Mouse (Mus musculus) urinary bladder, adult 2 months (tissue): Measurements from ENCODE around the gene Atf2. TPM values are rescaled to one million over a fixed set of nuclear protein-coding genes. Genes with fewer than 3 reads are reported as not detected.
"Not testable (repeated sequence)": the region's sequence is repeated elsewhere in the genome, so short reads cannot be mapped to it uniquely, and the experiment has no call there.

ENCODE experiments used
- DNase-seq: peaks from one replicate; pipeline ENCODE4 v3.0.0; 2022; ENCODE audit warnings: low spot score
- polyA plus RNA-seq: library from polyadenylated mRNA; depleted of rRNA; stranded (reverse); fragments of >200 nt; gene quantifications from 2 replicates; pipeline ENCODE4 v1.2.3, GENCODE M21; 2012; rRNA removed

Gene Atf2
- 18.1 and 27.8 TPM in 2 replicates for polyA plus RNA-seq

DNA sequence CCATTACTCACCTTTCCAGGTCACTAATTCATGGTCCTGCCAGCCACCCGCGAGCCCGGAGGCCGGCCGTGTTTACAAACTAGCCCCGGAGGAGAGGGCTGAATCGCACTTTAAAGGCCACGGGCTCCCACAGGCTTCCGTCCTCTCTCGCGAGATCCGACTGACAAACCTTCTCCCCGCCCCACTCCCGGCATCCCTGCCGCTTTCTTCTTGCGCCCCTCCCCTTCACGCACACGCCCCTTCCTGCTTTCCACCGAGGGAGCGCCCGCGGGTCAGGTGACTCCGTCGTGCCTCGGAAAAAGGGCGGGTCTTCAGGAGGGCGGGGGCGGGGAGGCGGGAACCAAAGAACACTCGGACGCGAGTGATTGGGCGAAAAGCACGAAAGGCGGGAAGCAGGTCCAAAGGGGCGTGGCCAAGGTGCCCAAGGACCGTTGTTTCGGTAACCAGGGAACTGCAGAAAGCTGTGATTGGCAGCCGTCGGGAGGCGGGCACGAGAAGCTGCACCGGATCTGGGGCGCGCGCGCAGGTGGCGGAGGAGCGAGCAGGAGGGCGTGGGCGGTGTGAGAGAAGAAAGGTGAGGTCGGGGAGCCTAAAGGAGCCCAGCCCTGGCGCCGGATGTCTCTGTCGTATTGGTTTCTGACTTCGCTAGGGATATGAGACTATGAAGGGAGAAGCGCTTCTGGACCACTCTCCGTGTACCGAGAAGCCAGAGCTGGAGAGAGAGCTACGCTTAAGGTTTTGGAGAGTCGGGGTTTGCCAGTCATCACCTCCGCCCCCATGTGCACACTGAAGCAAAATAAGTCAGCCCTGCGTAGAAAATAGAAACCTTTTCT lies at the start of gene Atf2:
Atf2 (minus strand) TSS at position 176 of the 833 bp plus-strand sequence.
- peak; percentile 91 for DNase-seq

DNA sequence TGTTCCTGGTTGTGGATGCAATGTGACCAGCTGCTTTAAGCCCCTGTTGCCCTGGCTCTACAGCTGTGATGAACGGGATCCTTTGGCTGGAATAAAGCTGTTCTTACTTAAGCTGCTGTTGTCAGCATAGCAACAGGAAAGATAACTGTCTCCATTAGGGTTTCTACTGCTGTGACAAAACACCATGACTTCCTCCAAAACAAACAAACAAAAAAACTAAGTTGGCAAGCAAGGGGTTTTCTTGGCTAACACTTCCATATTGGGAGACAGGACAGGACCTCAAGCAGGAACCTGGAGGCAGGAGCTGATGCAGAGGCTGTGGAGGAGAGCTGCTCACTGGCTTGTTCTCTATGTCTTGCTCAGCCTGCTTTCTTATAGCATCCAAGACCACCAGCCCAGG lies 48.8 kb upstream of the Atf2 start:
- DNase-seq, result no peak

DNA sequence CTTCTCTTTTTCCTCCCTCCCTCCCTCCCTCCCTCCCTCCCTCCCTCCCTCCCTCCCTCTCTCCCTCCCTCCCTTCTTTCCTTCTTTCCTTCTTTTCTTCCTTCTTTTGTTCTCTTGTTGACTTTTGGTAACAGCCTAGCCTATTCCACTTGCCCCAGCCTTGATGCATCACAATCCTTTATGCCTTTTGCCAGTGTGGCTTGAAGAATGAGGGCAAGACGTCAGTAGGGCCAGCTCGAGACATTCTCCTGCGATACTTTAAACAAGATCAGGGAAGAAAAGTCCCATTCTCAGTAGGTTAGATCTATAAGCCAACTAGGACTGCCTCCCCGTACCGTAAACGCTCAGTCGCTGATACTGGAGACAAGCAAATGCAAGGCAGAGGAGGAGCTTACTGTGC lies 48.0 kb upstream of the Atf2 start:
- no peak for DNase-seq

DNA sequence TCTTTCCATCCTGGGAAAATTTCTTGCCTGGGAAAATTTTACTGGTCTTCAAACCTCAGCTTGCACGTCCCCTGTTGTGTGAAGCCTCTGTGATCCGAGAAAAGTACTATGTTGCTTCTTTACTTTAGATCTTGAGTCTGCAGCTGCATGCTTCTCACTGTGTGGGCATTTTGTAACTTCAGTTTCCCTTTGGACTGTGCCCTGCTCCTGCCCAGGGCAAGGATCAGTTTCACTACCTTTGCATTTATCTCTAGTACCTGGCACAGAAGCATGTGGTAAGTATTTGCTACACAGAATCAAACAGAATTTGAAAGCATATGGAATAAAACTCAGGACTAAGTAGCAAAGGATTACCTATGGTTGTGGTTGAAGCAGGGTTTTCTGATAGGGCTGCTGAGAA lies 46.5 kb upstream of the Atf2 start:
- DNase-seq, result no peak

DNA sequence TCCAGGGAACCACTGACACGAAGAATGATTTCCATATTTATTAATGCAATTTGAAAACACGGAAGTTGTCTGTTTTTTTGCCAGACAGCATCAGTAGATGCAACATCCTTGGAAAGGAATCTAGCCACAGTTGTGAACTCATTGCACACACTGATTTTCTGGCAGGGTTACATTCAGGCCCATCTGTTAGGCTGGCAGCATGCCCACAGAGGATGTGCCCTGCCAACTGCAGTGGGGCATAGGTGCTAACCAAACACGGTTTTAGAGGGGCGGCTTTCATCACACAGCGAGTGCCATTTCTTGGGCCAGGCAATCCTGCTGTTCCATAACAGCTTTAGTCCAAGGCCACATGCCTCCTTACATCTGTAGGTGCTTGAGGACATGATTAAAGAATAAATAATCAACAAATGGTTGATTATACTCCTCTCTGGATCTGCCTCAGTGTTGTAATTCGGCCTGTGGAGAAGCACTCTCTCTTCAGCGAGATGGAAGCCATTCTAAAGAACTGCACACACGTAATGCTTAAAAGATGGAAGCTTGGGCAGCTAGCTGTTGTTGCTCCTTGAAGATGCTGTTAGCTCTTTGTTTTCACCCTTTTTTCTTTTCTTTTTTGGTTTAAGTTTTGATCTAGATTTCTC lies 40.4 kb upstream of the Atf2 start:
- DNase-seq, result no peak

DNA sequence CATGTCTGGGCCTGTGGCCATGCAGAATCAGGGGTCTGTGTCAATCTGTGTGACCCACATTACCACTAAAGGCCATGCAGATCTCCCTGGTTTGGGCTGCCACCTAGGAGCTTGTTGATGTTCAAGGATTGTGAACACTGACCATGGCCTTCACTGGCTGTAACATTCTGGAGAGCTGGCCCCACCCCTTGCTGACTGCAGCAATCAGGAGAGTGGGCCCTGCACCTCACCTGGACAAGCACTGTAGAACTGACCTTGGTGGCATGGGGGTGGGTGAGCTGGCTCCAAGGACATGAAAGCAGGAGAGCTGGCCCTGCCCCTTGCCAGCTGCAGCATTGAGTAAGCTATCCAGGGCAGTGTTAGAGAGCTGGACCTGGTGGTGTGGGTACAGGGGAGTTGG lies 35.3 kb upstream of the Atf2 start:
- DNase-seq, result no peak

DNA sequence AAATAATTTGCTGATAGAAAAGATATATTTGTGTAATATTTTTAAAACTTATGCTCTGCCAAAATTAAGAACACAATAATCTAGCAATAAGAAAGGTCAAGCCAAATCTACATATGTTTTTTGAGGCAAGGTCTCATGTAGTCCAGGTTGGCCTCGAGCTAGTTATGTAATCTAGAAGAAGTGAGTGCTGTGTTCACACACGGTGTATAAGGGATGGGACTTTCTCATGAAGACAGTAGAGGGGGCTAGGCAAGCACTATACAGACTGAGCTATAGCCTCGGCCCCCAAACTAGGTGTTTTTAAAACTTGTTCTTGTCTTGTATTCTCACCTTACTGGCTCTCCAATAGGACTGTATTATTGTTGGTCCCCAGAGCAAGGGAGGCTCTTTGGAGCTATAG lies 33.1 kb upstream of the Atf2 start:
- DNase-seq, result no peak

DNA sequence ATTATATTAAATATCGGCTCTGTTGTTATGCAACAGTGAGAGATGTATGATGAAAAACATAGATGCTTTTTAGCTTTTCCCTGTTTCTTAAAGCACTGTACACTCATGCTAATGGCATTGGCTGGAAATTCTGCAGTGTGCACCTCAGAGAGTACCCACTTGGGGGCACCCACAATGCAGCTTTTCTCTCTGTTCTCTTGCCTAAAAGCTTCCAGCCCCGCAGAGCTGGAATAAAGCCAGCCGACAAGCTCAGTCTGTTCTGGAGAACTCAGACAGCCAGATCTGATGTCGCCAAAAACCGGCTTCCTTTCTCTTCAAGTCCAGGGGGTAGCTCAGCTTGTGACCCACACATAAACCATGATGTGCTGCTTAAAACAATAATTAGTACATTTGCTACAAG lies 32.6 kb upstream of the Atf2 start:
- no peak for DNase-seq

DNA sequence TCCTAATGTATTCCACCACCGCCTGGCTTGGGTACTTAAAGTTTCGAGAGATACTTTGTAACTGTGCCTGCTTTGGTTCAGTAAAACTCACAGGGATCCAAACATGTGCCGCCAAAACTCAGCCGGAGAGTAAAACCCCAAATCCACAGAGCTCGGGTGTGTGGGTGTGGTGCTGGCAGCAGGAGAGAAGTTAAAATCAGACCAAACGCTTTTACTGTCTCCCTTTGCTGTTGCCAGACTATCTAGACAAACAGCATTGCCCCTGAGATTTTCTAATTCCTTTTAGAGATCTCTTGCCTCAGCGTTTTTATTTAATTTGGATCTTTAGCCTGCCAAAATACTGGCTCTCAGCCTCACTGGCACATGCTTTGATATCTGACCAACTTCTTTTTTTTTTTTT lies 27.2 kb upstream of the Atf2 start:
- no peak for DNase-seq

DNA sequence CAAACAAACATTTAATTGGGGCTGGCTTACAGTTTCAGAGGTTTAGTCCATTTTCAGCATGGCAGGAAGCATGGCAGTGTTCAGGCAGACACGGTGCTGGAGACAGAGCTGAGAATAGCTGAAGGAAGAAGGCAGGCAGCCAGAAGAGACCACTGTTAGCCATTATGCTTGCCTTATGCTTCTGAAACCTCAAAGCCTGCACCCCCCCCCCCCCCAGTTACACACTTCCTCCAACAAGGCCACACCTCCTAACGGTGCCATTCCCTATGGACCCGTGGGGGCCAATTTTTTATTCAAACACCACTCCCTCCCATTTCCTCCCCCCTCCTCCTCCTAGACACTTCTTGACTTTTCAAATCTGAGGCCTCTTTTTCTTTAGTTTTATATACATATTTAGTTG lies 19.8 kb upstream of the Atf2 start:
- DNase-seq, result no peak

DNA sequence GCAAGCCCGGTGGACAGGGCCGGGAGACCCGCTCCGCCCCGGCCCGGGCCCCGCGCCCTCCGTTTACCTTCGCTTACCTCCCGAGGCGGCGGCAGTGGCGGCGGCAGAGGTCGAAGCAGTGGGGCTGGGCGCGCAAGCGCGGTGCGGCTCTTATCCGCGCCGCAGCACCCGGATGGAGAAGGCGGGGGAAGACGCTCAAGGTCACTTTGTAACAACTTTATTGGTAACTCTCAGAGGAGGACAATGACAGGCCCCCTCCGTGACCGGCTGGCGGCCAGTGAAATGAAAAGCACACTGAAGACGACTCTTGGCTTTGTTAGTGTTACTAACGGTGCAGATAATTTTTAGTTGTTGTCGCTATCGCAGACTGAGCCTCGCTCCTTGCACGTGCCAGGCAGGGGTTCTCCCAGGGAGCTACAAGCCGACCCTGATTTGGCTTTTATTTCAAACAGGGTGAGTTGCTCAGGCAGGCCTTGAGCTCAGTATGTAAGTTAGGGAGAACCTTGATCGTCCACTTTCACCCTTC lies 18.8 kb upstream of the Atf2 start, which contains the start of gene Atp5g3:
Atp5g3 (minus strand) TSS at position 152 of the 526 bp plus-strand sequence.
- DNase-seq, result peak; percentile 93

DNA sequence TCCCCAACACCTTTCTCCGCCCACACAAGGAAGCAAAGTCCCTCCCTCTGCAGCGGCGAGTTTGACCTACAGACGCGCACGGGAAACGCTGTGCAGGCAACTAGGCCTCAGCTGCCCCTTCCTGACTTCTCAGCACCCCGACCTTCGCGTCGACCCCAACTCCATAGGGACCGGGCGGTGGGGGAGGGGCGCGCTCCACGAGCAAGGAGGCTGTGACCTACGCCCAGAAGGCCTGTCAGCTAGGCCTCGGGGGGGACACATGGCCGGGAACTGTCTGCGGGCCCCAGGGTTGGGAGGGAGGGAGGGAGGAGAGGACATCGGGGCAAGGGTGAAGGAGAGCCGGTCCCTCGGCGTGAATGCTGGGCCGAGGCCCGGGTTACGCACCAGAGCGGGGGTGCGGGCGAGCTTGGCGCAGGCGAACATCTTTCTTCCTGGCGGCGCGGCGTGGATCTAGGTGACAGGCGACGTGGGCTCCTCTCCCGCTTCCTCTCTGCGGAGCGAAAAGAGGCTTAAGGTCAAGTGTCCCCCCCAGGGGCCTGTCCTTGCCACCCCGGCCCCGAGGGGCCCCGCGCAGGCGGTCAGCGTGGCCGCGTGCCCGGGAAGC lies 18.2 kb upstream of the Atf2 start:
- DNase-seq, result peak; percentile 43

DNA sequence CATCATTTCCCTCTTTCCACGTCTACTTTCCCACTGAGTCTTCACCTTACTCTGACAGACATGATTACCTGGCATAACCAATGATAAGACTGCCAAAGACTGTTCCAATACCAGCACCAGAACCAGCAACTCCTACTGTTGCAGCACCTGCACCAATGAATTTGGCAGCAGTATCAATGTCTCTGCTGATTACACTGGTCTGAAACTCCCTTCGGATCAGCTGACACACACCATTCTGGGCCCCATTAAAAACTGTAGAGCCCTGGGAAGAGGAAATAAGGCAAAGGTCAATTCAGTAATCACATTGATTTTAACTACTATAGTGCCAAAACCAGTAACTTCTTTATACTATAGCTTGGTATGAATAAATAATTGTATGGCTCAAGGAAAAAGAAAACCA lies 16.7 kb upstream of the Atf2 start:
- no peak for DNase-seq

DNA sequence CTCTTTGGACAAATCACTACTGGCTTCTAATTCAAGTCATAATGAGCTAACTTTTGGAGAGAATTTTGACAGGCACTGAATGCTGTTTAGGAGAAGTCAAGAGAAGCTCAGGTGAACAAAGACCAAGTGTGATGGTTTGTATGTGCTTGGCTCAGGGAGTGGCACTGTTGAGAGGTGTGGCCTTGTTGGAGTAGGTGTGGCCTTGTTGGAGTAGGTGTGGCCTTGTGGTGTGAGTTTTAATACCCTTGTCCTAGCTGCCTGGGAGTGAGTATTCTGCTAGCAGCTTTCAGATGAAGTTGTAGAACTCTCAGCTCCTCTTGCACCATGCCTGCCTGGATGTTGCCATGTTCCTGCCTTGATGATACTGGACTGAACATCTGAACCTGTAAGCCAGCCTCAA lies 12.2 kb upstream of the Atf2 start:
- DNase-seq, result not testable (repeated sequence)

DNA sequence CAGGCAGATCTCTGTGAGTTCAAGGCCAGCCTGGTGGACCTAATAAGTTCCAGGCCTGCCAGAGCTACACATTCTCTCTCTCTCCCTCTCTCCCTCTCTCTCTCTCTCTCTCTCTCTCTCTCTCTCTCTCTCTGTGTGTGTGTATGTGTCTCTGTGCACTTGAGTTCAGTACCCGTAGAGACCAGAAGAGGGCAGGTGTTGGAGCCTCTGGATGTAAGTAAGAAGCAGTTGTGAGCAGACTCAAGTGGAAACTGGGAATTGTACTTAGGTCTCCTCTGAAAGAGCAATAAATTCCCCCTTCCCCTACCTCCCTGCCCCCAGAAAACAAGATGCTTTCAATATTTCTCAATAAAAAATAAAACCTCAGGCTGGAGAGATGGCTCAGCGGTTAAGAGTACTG lies 11.1 kb upstream of the Atf2 start:
- DNase-seq, result no peak

DNA sequence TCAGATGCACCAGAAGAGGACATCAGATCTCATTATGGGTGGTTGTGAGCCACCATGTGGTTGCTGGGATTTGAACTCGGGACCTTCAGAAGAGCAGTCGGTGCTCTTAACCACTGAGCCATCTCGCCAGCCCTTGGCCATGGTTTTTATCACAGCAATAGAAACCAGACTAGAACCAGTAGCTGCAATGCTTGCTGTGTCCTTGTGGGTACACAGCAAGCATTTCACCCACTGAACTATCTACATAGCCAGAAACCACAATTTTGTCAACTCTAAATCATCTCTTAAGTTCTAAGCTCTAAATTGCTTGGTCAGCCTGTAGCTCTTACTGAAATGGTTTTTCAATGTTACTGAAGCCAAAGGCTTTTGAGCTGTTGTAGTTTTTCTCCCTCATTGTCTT lies 9.9 kb upstream of the Atf2 start:
- not testable (repeated sequence) for DNase-seq

DNA sequence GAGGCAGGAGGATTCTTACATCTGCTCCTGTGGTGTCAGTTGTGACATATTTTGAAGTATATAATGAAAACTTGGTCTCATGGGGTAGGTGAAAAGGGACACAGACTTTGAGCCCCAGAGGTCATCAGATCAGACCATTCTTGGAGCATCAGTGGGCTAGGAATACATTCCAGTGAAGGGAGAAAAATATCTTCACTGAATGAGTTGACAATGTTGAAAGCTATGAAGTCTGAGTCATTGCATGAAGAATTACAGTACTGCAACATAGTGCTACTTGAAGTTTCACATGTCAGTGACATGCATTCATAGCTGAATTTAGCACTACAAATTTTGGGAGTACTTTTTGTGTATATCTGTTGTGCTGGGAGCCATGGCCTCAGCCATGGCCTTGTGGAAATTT lies 8.7 kb upstream of the Atf2 start:
- DNase-seq, result no peak

DNA sequence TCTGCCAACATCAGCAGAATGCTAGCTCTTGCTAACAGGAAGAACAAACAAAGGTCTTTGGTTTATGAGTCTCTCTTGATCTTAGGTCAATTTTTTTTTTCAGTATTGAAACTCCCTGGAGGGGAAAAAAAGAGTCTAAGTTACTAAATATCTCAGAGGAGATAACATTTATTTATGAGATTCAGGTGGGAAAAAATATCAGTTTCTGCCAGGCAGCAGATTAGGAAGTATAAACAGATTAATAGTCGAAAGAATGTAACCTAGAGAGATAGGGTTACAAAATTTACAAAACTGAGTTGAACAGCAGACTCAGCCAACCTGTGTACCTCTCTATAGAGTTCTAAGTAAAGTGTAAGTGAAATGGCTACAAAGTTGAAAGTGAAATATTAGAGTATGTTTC lies 7.9 kb upstream of the Atf2 start:
- DNase-seq, result no peak

DNA sequence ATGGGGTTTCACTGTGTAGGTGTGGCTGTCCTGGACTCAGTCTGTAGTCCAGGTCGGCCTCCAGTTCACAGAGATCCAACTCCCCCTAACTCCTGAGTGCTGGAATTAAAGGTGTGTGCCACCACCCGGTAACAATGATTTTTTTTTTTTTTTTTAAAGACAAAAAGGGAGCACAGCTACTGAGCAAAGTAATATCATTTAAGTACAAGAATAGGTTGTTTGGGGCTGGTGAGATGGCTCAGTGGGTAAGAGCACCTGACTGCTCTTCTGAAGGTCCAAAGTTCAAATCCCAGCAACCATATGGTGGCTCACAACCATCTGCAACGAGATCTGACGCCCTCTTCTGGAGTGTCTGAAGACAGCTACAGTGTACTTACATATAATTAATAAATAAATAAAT lies 4.5 kb upstream of the Atf2 start:
- DNase-seq, result not testable (repeated sequence)

DNA sequence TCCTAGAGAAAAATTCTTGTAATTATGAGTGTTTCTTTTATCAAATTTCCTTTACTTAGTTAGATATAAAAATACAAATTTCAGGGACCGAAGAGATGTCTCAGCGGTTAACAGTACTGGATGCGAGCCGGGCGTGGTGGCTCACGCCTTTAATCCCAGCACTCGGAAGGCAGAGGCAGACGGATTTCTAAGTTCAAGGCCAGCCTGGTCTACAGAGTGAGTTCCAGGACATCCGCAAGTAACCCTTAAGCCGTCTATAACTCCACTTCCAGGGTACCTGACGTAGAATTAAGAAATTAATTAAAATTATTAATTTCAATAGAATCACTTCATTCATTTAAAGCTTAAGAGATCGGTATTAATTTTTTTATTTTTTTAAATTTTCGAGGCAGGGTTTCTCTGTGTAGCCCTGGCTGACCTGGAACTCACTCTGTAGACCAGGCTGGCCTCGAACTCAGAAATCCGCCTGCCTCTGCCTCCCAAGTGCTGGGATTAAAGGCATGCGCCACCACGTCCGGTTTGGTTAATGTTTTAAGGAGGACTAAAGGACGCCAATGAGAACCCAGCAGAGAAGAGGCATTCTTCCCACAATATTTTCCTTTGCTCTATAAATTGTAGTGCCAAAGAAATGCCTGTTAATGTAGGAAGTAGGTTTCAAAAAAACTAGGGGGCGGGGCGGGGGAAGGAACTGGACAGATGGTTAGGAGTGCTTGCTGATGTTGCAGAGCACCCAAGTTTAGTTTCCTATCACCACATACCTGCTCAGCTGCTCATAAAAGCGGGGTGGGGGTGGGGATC lies 1.2 kb upstream of the Atf2 start:
- DNase-seq, result no peak

DNA sequence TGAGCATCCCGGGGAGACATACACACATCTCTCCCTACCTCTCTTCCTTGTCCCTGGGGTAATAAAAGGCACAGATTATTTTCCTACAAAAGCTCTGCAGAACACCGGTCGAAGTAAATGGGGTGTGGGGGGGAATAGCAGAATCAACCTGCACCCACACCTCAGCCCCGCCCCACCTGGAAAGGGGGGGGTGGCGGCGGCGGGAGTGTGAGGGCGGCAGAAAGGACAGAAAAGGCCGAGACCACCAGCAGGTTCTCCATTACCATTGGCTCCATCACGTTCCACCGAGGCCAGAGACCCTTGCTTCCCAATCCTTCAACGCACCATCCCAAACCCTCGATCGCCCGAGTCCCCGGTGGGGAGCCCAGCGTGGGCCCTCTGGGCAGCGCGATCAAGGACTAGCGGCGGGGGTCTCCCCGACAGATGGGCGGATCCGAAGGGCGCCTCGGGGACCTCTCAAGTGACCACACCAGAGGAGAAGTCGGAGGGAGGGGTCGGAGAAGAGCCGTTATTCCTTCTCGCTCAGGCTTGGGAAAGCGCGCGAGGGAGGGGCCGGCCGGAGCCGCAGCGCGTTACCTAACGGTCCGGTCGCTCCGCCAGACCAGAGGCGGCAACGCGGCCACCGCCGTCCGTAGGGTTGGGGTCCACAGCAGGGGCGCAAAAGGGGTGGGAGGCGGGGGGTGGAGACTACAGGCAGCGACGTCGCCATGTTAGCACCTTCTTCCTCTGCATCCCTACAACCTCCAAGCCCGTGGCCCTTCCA lies 557 bp downstream of the Atf2 start:
- peak; percentile 33 for DNase-seq
